Mouse (Mus musculus): ENCODE data around the gene C130073F10Rik.
"Not testable (repeated sequence)": the region's sequence is repeated elsewhere in the genome, so short reads cannot be mapped to it uniquely, and the experiment has no call there.

C130073F10Rik gene

GRCm38 (mm10) chr4:101893656-101894420 is at the start of gene C130073F10Rik:
TSS of gene C130073F10Rik (minus strand) at chr4:101893789.
- no peak for DNase-seq (ENCODE audit: low spot score)

DNA sequence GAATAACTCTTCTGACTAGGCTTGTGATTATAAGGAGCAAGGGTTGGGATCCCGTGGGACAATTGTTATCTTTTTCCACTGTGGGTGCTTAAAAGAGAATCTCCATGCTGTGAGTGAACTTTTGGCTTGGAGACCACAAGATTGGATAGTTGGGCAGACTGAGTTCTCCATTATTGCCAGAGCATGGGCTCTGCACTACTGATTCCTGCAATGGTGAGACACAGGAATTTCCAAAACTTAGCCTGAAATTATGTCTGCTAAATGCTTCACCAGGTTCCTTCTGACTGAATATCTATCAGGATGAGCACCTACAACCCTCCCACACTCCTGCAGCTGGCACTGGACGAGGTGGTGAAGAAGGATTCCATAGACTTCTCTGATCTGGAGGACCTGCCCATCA is 46.5 kb upstream of the C130073F10Rik start, which contains the start of gene Gm12794:
Gene Gm12794, plus strand, starts transcription at position 301 of the 400 bp plus-strand sequence.
- not testable (repeated sequence) for DNase-seq (ENCODE audit: low spot score)

- DNase-seq (ENCODE audit: low spot score), result not testable (repeated sequence)
Measured at GRCm38 (mm10) chr4:101908821-101909220, 15.2 kb upstream of the C130073F10Rik start, which contains the start of gene Gm12800. TSS of gene Gm12800 (plus strand) at chr4:101909121.

DNA sequence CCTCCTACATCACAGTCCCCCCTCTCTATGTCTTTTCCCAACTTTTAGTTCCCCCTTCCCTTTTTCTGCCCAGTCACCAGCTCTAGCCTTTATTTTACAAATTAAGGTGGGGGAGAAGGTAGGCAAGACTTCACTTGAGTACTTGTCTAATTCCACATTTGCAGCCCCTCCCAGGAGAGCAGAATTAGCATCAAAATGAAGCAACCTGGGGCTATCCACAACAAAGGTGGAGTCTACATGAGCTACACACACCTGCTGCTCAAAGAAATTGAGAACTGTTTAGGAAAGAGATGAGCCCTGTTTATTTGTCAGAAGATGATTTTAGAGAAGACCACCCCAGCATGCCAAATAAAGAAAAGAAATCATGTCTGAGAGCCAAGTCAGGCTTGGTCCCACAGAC is 4.2 kb downstream of the C130073F10Rik start:
- DNase-seq (ENCODE audit: low spot score), result no peak

GRCm38 (mm10) chr4:101883641-101884040 is 9.9 kb downstream of the C130073F10Rik start:
- no peak for DNase-seq (ENCODE audit: low spot score)

GRCm38 (mm10) chr4:101875687-101876086 is 17.9 kb downstream of the C130073F10Rik start:
- not testable (repeated sequence) for DNase-seq (ENCODE audit: low spot score)

- DNase-seq (ENCODE audit: low spot score), result not testable (repeated sequence)
Measured at GRCm38 (mm10) chr4:101872031-101872430, 21.6 kb downstream of the C130073F10Rik start.

DNA sequence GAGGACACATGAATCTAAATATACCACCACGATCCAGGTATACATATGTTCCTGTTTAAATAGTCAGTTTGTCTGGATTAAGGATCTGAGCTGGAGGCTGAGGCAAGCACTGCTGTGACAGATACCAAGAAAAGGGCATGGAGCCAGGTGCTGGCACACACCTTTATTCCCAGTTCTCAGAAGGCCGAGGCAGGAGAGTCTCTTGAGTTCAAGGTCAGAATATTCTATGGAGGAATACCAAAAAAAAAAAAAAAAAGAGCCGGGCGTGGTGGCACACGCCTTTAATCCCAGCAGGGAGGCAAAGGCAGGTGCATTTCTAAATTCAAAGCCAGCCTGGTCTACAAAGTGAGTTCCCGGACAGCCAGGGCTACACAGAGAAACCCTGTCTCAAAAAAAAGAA is 31.3 kb downstream of the C130073F10Rik start:
- DNase-seq (ENCODE audit: low spot score), result no peak

DNA sequence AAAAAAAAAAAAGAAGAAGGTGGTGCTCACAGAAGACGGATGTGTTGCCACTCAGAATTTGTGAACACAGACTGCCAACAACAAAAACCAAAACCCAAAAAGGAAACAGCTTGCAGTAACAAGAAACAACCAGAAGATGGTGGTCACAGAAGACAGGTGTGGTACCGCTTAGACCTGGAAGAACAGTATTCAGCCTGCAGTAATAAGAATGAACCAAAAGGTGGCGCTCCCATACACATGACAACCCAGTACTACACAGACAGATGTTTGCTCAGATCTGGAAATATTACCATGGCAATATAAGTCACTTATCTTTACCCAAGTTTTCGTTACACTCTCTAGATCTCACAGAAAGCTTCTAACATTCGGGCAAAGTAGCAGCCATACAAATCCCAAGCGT is 32.7 kb downstream of the C130073F10Rik start:
- DNase-seq (ENCODE audit: low spot score), result no peak

GRCm38 (mm10) chr4:101850908-101851307 is 42.7 kb downstream of the C130073F10Rik start:
- DNase-seq (ENCODE audit: low spot score), result no peak

DNA sequence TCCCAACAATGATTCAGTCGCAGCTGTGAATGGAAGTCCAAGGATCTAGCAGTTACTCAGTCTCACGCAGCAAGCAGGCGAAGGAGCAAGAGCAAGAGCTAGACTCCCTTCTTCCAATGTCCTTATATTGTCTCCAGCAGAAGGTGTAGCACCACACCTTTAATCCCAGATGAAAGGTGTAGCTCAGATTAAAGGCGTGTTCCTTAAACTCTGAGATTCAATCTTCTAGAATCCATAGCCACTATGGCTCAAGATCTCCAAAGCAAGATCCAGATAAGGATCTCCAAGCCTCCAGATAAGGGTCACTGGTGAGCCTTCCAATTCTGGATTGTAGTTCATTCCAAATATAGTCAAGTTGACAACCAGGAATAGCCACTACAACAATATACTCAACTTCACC is 49.7 kb downstream of the C130073F10Rik start, which contains the start of gene B020004J07Rik:
Gene B020004J07Rik, minus strand, starts transcription at position 101 of the 400 bp plus-strand sequence.
- DNase-seq (ENCODE audit: low spot score), result not testable (repeated sequence)

All from T-cell, adult 2 months (primary cell).